Mouse (Mus musculus): ENCODE results near the gene Pard3. TPM values are rescaled to one million over a fixed set of nuclear protein-coding genes. Genes with fewer than 3 reads are reported as not detected.
A peak's percentile ranks its signal among the peaks of the same experiment; 100 is the strongest.

Pard3 gene
- total RNA-seq, 1 experiment from 2014 or later = not detected

DNA sequence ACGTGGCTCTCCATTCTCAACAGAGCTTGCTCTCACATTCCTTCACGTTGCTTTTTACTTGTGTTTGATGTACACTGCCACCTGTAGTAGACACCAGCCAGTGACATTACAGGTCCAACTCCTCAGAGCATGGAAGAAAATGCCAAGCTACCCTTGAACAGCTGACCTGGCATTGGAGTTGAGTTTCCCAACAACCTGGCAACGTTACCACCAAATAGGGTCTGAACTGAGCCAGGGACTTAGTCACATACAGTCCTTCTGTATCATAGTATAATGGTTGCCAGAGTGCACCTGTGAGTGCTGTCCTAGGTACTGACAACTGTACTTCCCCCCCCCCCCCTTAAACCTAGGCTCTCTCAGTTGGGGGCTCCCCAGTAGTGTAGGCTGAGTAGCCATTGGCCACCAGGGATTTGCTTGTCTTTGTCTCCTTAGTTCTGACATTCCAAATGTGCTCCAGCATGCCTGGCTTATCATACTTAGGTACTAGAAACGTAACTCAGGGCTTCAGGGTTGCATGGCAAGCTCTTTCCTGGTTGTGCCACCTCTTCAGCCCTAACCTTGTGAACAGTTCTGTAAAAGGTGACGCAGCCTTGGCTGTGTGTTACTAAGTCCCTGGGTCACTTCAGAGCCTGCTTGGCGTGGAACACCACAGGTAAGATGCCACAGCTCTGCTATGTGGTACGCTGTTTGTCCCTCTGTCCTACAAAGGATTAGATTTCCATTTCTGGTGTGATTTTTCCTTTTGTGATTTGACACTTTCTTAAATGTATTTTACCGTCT, 201.2 kb downstream of the Pard3 start:
- ATAC-seq (replicated peaks; ENCODE audit: low read depth, poor library complexity, severe bottlenecking) = no peak

DNA sequence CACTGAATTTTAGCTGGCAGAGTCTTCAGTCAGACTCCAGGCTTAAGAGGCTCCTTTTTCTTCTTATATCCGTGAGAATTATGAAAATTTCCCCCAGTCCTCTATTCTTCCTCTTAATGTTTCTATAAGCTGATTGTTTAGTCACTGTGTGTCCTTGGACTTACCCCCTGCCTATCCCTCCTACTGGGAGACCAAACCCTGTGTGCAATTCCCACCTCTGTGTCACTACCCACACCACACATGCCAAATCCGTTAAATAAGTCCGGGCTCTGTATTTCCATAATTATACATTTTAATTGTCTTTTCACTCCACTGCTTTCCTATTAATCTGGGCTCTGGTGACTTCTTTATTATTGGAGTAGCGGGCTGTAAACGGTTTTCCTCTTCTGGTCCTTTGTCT, 203.1 kb downstream of the Pard3 start:
- ATAC-seq (replicated peaks; ENCODE audit: low read depth, poor library complexity, severe bottlenecking) = no peak

DNA sequence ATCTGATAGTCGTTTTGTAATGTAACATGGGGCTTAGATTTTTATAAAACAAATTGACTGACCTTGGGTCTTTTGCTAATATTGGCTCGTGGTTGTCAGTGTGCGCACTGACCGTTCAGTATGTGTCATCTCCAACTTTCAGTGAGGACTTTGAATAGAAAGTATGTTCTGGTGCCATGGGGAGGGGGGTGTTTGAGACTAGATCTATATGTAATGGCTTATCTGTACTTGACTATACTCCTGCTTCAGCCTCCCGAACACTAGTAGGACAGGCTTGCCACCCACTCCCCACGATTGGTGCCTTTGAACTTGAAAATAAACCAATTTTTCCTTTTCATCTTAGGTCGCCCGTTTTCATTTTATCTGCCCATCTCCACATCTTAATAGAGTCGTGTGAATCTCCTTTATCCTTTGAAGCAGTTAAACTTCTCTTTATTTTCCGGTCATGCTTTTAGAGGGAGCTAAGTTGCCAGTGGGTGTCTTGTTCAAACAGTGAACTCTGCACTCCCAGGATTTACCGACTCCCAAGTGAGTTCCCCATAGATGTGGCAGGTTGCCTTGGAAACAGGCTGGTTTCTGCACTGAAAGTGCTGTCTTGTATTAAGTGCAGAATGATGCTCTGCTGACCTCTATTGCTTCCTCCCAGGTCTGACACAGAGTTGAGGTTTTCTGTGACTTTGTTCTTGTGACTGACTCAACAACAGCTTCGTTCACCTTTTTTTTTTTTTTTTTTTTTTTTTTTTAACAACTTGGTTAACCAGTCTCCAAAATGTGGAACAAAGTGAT, 204.7 kb downstream of the Pard3 start:
- ATAC-seq (replicated peaks; ENCODE audit: low read depth, poor library complexity, severe bottlenecking) = no peak

DNA sequence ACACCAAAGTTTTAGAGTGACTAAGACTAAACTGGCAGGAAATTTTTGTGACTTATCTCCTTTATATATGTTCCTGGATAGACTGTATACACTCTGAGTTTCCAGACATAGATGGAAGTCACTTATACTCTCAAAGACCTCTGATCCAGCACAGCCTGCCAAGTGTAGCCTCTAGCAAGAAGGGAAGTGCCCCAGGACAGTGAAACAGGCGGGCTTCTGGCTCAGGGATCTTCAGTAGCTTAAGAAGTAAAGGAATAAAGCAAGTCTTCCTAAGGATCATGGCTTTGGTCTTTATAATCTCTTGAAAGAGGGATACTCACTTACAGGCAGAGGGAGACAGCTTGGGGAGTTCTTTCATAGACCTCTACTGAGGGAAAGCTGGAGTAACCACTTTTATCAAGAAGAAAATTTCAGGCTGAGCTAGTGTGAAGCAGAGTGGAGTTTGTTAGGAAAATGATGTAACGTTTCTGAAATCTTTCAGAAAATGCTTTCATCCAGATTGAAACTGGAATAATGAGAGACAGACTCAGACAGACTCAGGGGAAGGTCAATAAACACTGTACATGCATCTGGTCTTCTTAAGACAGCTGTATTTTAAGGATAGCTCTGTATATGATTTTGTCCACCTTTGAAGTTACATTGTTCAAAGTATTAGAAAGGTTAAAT, 205.5 kb downstream of the Pard3 start:
- ATAC-seq (replicated peaks; ENCODE audit: low read depth, poor library complexity, severe bottlenecking) = no peak

DNA sequence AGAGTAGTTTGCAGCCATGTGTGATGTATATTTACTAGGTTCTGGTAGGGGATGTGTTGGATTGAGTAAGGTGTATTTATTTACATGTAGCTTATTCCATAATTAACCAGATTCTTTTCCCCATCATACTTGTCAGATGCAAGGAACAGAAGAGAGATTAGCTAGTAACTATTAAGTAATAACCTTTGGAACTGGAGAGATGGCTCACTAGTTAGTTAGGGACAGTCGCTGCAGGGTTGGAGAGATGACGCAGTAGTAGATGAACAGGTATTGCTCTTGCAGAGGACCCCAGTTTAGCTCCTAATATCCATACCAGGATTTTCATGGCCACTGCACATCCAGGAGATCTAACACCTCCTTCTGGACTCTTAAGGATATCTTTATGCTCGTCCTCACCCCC, 207.5 kb downstream of the Pard3 start:
- no peak for ATAC-seq (replicated peaks; ENCODE audit: low read depth, poor library complexity, severe bottlenecking)

DNA sequence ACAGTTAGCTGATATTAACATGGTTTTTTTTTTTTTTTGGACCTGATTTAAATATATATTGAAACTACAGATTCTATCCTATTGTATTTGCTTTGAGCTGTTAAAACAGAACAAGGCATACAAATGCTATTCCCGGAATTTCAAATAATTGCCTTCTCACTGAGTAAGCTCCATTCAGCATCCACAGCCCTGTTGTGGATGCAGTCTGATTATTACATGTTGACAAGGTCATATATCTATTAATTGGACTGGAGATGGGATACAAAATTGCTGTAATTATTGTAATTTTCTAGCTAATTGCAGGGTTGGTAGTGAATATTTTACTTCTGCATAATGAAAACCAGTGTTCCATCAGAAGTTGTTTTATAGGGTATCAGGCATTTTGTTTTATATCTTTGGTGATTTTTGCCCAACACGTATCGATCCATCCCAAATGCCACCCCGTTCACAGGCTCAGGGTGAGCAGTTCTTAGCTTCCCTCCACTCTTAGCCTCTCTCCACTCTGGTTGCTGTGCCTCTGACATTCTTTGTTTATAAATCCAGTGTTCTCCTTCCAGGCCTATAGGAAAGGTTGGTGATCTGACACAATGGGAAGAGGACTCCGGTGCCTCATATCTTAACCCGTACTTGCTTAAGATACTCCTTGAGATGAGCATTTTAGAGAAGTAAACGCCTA, 216.7 kb downstream of the Pard3 start:
- 0 out of 2 replicates have a peak, but pooled peaks have one; percentile 6 for ATAC-seq (replicated peaks; ENCODE audit: low read depth, poor library complexity, severe bottlenecking)

DNA sequence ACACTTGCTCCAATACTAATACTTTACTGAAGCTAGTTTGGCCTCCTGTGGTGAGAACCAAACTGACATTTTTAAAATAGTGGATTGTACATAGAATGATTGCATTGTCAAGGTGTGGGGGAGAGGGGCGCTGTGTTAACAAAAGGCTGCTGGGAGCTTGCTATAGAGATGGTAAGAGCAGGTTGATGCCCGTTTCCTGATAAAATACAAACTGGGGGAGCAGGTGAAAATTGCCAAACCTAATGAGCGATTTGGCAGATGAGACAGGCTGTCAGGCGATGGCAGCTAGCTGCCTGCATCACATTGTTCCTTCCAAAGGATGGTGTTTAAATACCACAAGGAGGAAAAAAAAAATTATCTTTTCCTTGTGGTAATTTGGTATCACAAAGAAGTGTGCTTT, 217.3 kb downstream of the Pard3 start:
- ATAC-seq (replicated peaks; ENCODE audit: low read depth, poor library complexity, severe bottlenecking) = peak; percentile 62

DNA sequence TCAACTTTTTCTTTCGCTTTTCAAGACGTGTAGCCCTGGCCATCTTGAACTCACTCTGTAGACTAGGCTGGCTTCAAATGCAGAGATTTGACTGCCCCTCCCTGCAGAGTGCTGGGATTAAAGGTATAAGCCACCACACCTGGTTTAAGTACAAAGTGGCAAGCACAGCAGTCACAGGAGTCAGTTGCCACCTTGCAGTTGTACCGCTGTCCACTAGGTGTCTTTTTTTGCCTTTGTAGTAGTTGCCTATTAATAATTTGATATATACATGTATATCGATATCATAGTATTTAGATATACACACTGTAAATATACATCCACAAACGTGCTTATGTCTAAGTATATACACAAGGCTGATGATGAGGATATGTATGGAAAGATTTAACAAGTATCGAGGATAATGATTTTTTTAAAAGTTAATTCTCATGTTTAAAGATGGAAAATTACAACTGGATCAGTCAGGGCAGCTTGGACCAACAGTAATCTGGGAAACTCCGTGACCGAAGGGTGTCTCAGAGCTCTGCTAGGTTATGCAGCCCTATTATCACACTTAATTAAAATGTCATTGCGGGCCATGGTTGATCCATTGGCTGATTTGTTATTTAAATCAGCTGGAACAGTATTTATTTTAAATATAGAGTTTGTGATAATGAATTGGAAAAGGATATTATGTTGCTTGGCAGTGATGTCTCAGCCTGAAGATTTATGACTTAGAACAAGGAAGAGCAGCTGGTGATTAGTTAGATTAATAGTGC, 220.9 kb downstream of the Pard3 start:
- peak; percentile 59; the same call in 1 of the 2 replicates for ATAC-seq (replicated peaks; ENCODE audit: low read depth, poor library complexity, severe bottlenecking)

DNA sequence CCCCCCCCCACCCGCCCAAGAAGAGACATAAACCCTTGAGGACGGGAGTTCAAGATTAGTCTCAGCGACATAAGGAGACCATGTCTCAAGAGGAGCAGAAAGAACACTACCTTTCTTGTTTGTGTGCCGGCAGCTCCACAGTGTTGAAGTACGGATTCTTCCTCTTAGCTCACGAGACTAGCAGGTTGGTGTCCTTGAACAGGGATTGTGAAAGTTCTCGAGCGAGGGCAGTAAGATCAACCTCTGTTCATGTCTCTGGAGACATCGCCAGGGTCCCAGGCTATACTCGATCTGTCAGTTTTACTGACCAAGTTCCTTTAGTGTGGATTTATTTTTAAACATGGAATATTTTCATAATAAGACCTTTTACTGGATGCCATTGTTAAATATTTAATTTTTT, 224.1 kb downstream of the Pard3 start:
- ATAC-seq (replicated peaks; ENCODE audit: low read depth, poor library complexity, severe bottlenecking) = no peak

DNA sequence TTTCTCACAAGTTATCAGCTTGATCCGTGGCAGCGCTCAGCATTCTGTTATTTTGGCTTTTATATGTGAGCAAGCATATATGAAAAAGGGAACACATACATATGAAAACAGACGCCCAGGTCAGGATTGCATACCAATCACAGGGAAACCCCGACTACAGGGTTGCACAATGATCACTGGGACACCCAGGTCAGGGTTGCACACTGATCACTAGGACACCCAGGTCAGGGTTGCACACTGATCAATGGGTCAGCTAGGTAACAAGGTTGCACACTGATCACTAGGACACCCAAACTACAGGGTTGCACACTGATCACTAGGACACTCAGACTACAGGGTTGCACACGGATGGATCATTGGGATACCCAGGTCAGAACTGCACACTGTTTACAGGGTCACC, 228.6 kb downstream of the Pard3 start:
- ATAC-seq (replicated peaks; ENCODE audit: low read depth, poor library complexity, severe bottlenecking) = no peak

DNA sequence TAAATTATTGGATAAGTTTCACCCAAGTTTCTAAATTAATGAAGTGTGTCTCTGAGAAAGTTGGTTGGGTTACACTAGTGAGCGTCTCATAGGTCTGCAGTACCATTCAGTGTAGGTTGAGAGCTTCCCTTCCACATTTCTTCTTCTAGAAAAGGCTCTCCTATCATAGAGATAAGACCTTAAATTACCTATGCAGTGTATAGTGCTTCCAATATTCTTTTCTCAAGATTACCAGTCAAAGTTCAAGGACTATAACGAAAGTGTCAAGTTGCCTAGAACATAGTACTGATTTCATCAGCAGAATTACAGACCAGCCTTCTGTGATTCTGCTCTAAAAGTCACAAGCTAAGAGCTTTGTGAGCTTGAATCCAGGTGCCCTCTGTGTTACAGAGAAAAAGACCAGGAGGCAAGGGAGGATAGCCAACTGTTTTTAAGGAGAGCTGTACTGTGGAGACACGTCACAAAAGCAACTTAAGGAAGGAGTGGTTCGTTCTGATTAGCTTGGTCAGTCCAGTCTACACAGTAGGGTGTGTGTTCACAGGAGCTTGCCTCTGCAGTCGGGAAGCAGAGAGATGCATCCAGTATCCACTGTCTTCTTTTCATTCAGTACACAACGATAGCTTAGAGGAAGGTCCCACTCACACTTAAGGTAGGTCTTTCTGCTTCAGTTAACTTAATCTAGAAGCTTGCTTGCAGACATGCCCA, 229.5 kb downstream of the Pard3 start:
- no peak for ATAC-seq (replicated peaks; ENCODE audit: low read depth, poor library complexity, severe bottlenecking)

DNA sequence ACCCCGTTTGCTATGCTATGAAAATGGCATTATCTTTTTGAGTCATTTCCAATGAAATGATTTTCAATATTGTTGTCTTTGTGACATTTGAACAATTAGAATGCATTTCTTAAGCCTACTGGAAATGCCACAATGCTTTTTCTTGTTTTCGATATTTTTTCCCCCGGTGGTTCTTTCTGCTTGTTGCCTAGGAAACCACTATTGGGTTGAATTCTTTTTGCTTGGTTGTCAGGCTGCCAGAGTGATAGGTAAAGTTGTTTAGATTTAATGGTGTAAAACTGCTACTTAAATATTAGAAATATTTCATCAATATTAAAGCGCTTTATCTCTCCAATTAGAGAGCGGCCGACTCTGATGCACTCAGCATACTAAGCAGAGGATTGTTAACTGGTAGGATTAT, 230.4 kb downstream of the Pard3 start:
- ATAC-seq (replicated peaks; ENCODE audit: low read depth, poor library complexity, severe bottlenecking) = no peak

DNA sequence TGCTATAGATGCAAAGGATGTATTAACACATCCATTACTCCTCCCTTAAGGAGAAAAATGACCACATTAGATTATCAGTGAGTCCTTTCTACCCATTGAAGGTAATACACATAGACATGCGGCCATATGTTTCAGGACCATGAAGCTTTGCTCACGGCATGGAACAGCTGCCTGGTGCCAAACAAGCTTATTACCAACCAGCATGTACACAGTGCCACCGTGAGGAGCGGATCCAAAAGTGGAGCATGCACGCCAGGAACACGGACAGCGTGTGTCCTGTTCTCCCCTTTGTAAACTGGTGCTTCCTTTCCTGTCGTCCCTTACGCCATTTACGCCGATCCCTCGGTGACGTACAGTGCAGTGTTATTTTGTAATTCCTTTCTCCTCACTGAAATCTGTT, 232.2 kb downstream of the Pard3 start:
- ATAC-seq (replicated peaks; ENCODE audit: low read depth, poor library complexity, severe bottlenecking) = no peak

DNA sequence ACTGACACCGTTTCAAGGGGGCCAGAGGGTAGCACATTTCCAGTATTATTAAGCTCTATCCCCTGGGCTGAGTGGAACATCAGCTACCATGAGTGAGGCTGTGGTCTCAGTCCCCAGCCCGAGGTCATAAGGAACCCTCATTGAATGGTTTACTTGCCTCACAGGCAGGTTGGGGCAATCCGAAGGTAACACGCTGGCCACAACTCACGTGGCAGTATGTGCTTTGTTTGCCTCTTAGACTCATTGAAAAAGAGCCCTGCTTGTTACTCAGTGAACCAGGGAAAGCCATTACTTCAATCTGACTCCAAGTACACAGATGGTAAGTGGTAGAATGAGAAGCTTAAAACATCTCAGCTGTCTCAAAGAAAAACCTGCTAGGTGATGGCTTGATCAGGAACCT, 236.8 kb downstream of the Pard3 start:
- no peak for ATAC-seq (replicated peaks; ENCODE audit: low read depth, poor library complexity, severe bottlenecking)

DNA sequence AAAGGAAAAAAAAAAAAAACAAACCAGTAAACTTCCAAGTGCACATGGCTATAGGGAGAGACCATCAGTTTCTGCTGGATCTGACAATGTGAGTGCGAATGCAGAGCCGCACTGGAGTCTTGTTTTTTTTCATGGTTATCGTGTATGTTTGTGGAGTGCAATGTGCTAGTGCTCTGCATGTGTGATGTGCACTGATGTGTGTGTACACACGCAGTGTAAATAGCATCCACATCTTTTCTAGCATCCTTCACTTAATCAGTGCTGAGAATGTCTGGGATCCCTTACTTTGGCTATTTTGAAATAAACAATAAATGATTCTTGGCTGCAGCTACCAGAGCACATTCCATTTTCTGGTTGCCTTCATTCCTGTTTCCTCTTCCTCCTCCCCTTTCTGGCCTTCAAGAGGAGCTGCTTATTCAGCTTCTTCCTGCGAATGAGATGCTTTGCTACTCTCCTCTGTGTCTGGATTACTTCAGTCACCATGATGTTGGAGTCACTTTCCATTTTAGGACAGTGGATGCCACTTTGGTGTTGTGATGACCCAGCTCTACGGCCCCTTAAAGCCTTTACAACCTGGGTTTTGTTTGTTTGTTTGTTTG, 239.3 kb downstream of the Pard3 start:
- ATAC-seq (replicated peaks; ENCODE audit: low read depth, poor library complexity, severe bottlenecking) = no peak

DNA sequence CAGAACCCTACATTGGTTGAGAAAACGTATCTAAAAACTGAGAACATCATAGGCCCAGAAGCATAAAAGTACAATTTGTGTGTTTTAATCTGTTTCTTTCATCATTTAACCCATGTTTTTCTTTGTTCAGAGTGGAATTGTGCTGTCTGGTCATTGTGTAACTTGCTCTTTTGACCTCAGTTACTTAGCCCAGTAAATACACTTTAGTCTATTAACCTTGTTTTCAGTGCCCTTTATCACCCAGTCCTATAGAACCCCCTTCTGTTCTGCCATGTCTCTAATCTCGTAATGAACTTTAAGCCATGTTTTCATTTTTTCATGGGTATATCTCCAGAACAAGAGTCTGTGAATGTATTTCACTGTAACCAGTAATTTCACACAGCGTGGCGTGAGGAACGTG, 243.3 kb downstream of the Pard3 start:
- no peak for ATAC-seq (replicated peaks; ENCODE audit: low read depth, poor library complexity, severe bottlenecking)

DNA sequence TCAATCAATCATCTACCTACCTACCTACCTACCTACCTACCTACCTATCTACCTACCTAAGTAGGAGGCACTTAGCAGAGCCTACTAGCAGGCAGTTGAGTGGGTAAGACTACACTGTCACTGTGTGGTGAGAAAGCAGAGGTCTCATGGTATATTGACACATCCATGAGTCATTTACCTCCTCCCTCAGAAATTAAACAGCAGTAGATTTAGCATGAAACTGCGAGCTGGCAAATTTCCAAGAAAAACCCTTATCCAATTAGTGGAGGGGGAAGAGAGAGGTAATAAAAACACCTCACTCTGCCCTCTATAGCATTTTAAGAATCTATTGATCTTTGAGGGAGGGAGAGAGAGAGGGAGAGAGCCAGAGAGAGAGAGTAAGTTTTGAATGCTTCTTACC, 245.7 kb downstream of the Pard3 start:
- no peak for ATAC-seq (replicated peaks; ENCODE audit: low read depth, poor library complexity, severe bottlenecking)

DNA sequence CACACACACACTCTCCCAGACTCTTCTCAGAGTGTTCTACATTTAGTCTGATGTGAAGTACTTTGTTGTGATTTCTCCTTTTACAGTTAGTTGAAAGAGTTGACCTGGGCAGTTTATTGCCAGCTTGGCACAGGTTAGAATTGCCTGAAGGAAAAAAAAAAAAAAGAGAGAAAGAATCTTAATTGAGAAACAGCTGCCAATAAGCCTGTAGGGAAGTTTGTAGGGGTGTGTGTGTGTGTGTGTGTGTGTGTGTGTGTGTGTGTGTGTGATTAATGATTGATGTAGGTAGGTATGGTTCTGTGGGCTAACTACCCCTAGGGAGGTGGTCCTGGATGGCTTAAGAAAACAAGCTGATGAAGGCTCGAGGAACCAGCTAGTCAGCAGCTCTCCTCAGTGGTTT, 252.1 kb downstream of the Pard3 start:
- peak; percentile 45; the same call in 1 of the 2 replicates for ATAC-seq (replicated peaks; ENCODE audit: low read depth, poor library complexity, severe bottlenecking)

DNA sequence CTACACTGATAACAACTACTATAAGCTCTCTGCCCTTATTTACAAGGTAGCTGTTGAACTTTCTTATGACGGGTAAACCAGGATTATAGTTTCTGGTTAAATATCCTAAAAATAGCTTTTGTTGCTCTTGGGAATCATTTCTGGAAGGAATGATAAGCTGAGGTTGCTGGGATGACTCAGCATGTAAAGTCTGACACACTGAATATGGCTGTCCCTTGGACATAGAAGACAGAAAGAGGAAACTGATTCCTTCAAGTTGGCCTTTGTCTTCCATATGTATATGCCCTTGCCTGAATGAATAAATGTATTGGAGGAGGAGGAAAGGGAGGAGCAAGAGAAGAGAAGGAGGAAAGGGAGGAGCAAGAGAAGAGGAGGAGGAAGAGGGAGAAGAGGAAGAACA, 254.2 kb downstream of the Pard3 start:
- peak; percentile 51 for ATAC-seq (replicated peaks; ENCODE audit: low read depth, poor library complexity, severe bottlenecking)

All from common myeloid progenitor, adult 5-6 weeks (primary cell).